Mouse (Mus musculus) lung, postnatal 0 days (tissue): Measurements from ENCODE around the gene Ndufv1.

Experiments used
- CTCF ChIP-seq: IDR thresholded peaks from 2 replicates; pipeline ENCODE4 v1.5.1; 2016; ENCODE audit warnings: antibody characterized with exemption, mild to moderate bottlenecking
- EP300 ChIP-seq: IDR thresholded peaks from 2 replicates; pipeline ENCODE4 v1.6.1; 2016; ENCODE audit warnings: antibody characterized with exemption, mild to moderate bottlenecking, control low read depth

DNA sequence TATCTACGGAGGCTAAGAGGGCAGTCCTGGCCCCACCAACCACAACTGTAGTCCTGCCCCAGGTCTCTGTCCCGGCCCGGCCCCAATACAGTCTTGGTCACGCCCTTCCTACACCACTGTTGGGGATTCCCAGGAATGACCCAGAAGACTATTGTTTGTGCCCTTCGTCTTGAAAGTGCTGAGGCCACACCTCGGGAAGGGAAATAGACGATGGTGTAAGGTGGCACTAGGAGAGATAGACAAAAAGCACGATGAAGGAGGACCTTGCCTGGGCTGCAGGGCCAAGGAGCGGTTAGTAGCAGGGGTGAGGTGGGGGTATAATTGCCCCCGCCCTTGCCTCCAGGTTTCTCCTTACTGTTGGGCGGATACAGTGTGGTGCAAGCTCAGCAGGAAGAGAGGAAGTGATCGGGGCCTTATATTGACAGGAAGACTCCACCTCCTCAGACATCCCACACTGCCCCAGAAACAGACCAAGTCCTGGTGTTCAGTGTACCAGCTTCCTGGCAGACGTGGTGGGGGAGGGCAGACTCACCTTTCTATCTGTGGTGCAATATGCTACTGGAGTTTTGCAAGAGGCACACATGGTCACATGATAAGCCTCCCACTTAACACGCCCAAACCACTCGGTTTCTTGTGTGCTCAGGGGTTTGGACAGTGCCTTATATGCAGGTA, 46.6 kb upstream of the Ndufv1 start, which contains the start of gene Gstp3:
- TF ChIP-seq CTCF (no peak), EP300 (peak; percentile 61)
